ENCODE assay signal across 7 mouse cellular contexts in the genomic region with DNA sequence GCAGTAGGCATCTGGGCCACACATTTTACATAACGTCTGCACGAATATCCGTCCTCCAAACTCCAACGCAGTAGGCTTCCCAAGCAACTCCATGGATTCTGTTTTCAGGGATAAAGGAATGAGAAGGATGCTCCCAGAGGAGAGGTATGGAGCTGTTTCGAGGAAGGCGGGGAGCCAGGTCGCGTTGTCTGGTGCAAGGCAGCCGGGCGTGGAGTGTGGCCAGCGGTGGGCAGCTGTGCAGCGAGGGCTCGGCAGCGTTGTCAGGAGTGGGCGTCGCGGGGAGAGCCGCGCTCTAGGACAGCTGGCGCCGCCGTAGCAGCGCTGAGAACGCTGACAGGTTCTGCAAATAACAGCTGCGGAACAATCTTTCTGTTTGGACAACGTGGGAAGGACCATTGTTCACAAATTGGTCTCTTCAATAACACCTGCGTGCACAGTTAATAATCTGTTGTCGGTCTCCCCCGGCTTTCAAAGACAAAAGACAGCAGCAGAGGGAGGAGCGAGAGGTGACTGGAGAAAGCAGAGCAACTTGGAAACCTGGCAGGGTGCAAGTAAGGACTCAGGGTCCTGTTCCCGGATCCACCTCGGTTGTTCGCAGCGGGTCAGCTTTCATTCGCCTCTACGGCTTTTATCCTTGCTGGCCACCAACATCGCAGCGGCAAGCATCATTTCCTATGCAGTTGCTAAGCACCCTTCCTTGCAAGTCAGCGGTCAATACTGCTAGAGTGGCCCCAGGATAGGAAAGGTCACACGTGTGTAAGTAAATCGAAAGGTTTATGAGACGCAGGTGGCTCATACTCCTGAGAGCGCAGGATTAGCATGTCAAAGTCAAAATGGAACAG.
DNase-seq lines count a peak whose midpoint lies in the region; ATAC-seq and TF ChIP-seq lines count a peak whose summit lies in the region.

No protein-coding gene starts in this region.

- no peak overlapping the region for H3K9ac ChIP-seq in liver, adult 2 months (ENCODE audit: low read depth, low read length)
- peak overlapping the region; percentile 55 for H3K9ac ChIP-seq in embryonic facial prominence, embryonic 11.5 days (replicated peaks; ENCODE audit: low read length)
- H3K9ac ChIP-seq in midbrain, postnatal 0 days (replicated peaks; ENCODE audit: low read length, poor library complexity, severe bottlenecking) = peak overlapping the region; percentile 52

- no peak overlapping the region for H3K27ac ChIP-seq in liver, adult 2 months (replicated peaks; ENCODE audit: insufficient read depth, low read depth, low read length)
- H3K27ac ChIP-seq in embryonic facial prominence, embryonic 11.5 days (replicated peaks; ENCODE audit: low read depth, low read length) = no peak overlapping the region
- H3K27ac ChIP-seq in midbrain, postnatal 0 days (ENCODE audit: low read depth, low read length) = peak overlapping the region; percentile 77

- TF ChIP-seq CTCF in liver, adult 2 months (IDR thresholded peaks at IDR 0.05; ENCODE audit: low read depth, low read length) = no peak
- no peak for TF ChIP-seq CTCF in midbrain, postnatal 0 days (IDR thresholded peaks at IDR 0.05)

- DNase-seq in liver, adult 2 months (ENCODE audit: extremely low read depth, low read depth, low spot score) = no peak
- no peak for DNase-seq in liver
- DNase-seq in embryonic facial prominence, embryonic 11.5 days (ENCODE audit: low spot score) = peak; percentile 56
- peak; percentile 16 to 33 for DNase-seq in heart, postnatal 14 days
- peak; percentile 63 to 67 for DNase-seq in left cerebral cortex, postnatal 36 days (ENCODE audit: low spot score in 2 of 2)
- DNase-seq in midbrain, postnatal 0 days (ENCODE audit: low spot score) = peak; percentile 47
- DNase-seq in T-cell, adult 2 months (ENCODE audit: low spot score) = no peak

- no peak for TF ChIP-seq POLR2A in liver, adult 2 months (IDR thresholded peaks at IDR 0.05; ENCODE audit: extremely low read depth, insufficient read depth, low read length)

- H3K9me3 ChIP-seq in embryonic facial prominence, embryonic 11.5 days (replicated peaks; ENCODE audit: control insufficient read depth, low read length) = no peaks in the 10 kb centered on the region
- H3K9me3 ChIP-seq in midbrain, postnatal 0 days (ENCODE audit: low read length) = no peaks in the 10 kb centered on the region

- peak overlapping the region; percentile 18; the same call in 1 of the 2 replicates for H3K4me3 ChIP-seq in liver, adult 2 months (ENCODE audit: insufficient read depth, low read depth, low read length)
- H3K4me3 ChIP-seq in embryonic facial prominence, embryonic 11.5 days (ENCODE audit: low read depth, low read length) = peak overlapping the region; percentile 38
- peak overlapping the region; percentile 40 for H3K4me3 ChIP-seq in midbrain, postnatal 0 days (ENCODE audit: low read depth, low read length)

- intact Hi-C loops in heart, postnatal 14 days (cut with DNase I) = no loop called here
- intact Hi-C loops in left cerebral cortex, postnatal 36 days (cut with DNase I) = no loop called here

- WGBS in liver, adult 2 months = 6% methylated on average over 43 of the region's 43 CpGs
- WGBS in embryonic facial prominence, embryonic 11.5 days = under 1% methylated on average over 43 of the region's 43 CpGs
- WGBS in midbrain, postnatal 0 days = under 1% methylated on average over 43 of the region's 43 CpGs

- peaks cover 5% of the 10 kb centered on the region; the same call in 1 of the 2 replicates for H3K4me1 ChIP-seq in liver, adult 2 months (ENCODE audit: control insufficient read depth, insufficient read depth, low read length)
- H3K4me1 ChIP-seq in embryonic facial prominence, embryonic 11.5 days (ENCODE audit: control insufficient read depth, insufficient read depth, low read length) = peaks cover 14% of the 10 kb centered on the region
- 0 out of 2 replicates have a peak, but pooled peaks cover 12% of the 10 kb centered on the region for H3K4me1 ChIP-seq in midbrain, postnatal 0 days (ENCODE audit: insufficient read depth, low read length)

- H3K4me2 ChIP-seq in embryonic facial prominence, embryonic 11.5 days (ENCODE audit: low read depth, low read length) = peak overlapping the region; percentile 91
- peak overlapping the region; percentile 69 for H3K4me2 ChIP-seq in midbrain, postnatal 0 days (ENCODE audit: low read depth, low read length, poor library complexity, severe bottlenecking)

- H3K27me3 ChIP-seq in liver, adult 2 months (ENCODE audit: control insufficient read depth, insufficient read depth, low read length) = peaks cover 12% of the 10 kb centered on the region
- no peaks in the 10 kb centered on the region for H3K27me3 ChIP-seq in embryonic facial prominence, embryonic 11.5 days (ENCODE audit: control insufficient read depth, insufficient read depth, low read length)
- no peaks in the 10 kb centered on the region for H3K27me3 ChIP-seq in midbrain, postnatal 0 days (ENCODE audit: insufficient read depth, low read length)

- no peaks in the 10 kb centered on the region for H3K79me2 ChIP-seq in liver, adult 2 months (ENCODE audit: control insufficient read depth, insufficient read depth, low read length)

- no peaks in the 10 kb centered on the region for H3K36me3 ChIP-seq in liver, adult 2 months (ENCODE audit: control insufficient read depth, insufficient read depth, low read length)
- H3K36me3 ChIP-seq in embryonic facial prominence, embryonic 11.5 days (replicated peaks; ENCODE audit: control insufficient read depth, insufficient read depth, low read depth, low read length) = no peaks in the 10 kb centered on the region
- no peaks in the 10 kb centered on the region for H3K36me3 ChIP-seq in midbrain, postnatal 0 days (ENCODE audit: insufficient read depth, low read length)

- peak; percentile 47; the same call in 1 of the 2 replicates for ATAC-seq in embryonic facial prominence, embryonic 11.5 days (replicated peaks; ENCODE audit: insufficient number of reproducible peaks, low FRiP score, low TSS enrichment, low read depth)
- ATAC-seq in midbrain, postnatal 0 days (ENCODE audit: low FRiP score) = 0 out of 2 replicates have a peak, but pooled peaks have one; percentile 42

Comparison
In these comparisons a context has a peak if more than half of its experiments do, and no peak if none do; other contexts are left out.
1. DNase-seq: peak in embryonic facial prominence, embryonic 11.5 days (single experiment), heart, postnatal 14 days (2 of 2), left cerebral cortex, postnatal 36 days (2 of 2) and midbrain, postnatal 0 days (single experiment); none in liver, adult 2 months (single experiment), liver (single experiment) and T-cell, adult 2 months (single experiment).
2. Peak in every context shown above with its lines, with median percentiles within 50 percentile points of each other: H3K4me3 ChIP-seq.